Mouse (Mus musculus) hindbrain, embryonic 14.5 days (tissue): Measurements from ENCODE around the gene Nav1. TPM values are rescaled to one million over a fixed set of nuclear protein-coding genes. Genes with fewer than 3 reads are reported as not detected.

Experiments
- ATAC-seq: fragments of 200-750 bp; cut with Nextera tagmentation; 2 replicates; pipeline ENCODE4 v1.8.0; 2017; ENCODE audit warnings: moderate number of reproducible peaks, mild to moderate bottlenecking, moderate TSS enrichment, moderate library complexity; ENCODE audit not compliant: low FRiP score
- DNase-seq: peaks from one replicate; pipeline ENCODE4 v3.0.0-alpha.2; 2015; ENCODE audit warnings: low spot score
- H3K27ac ChIP-seq: fragments of 300-500 bp; sonication (generic); 2 replicates; pipeline ENCODE4 v1.5.1; 2014; ENCODE audit warnings: mild to moderate bottlenecking, moderate library complexity
- H3K27me3 ChIP-seq: fragments of 300-500 bp; sonication (generic); 2 replicates; pipeline ENCODE4 v1.6.1; 2014; ENCODE audit warnings: mild to moderate bottlenecking, low read length, mixed read lengths; ENCODE audit not compliant: control insufficient read depth, insufficient read depth
- H3K36me3 ChIP-seq: fragments of 300-500 bp; sonication (generic); replicated peaks from 2 replicates; pipeline ENCODE4 v1.6.1; 2014; ENCODE audit not compliant: control insufficient read depth, insufficient read depth
- H3K4me1 ChIP-seq: fragments of 300-500 bp; sonication (generic); replicated peaks from 2 replicates; pipeline ENCODE4 v1.6.1; 2014; ENCODE audit warnings: antibody characterized with exemption, low read length, mixed read lengths; ENCODE audit not compliant: control insufficient read depth, insufficient read depth
- H3K4me2 ChIP-seq: fragments of 300-500 bp; sonication (generic); replicated peaks from 2 replicates; pipeline ENCODE4 v1.6.1; 2014; ENCODE audit warnings: mild to moderate bottlenecking, moderate library complexity
- H3K4me3 ChIP-seq: fragments of 300-500 bp; sonication (generic); replicated peaks from 2 replicates; pipeline ENCODE4 v1.5.1; 2014; ENCODE audit warnings: mild to moderate bottlenecking, low read length
- H3K9ac ChIP-seq: fragments of 300-500 bp; sonication (generic); 2 replicates; pipeline ENCODE4 v1.6.1; 2014
- H3K9me3 ChIP-seq: fragments of 300-500 bp; sonication (generic); 2 replicates; pipeline ENCODE4 v1.6.1; 2016; ENCODE audit warnings: low read length; ENCODE audit not compliant: control insufficient read depth
- WGBS: fragments of 180-500 bp; shearing (Covaris S2); extraction: QIAGEN DNeasy Blood & Tissue Kit; methylation state at CpG from one replicate; pipeline ENCODE4 v1.1.7; 2014; 5-methylcytosine and 5-hydroxymethylcytosine counted together
- polyA plus RNA-seq: library from polyadenylated mRNA; unstranded; fragments of >200 nt; fragmentation: Nextera tagmentation; extraction: Ambion mirVana; gene quantifications from 2 replicates; pipeline ENCODE4 v1.2.1, GENCODE M21; 2014

The Nav1 gene
- polyA plus RNA-seq, 1 experiment from 2014 or later = 60.2 TPM

DNA sequence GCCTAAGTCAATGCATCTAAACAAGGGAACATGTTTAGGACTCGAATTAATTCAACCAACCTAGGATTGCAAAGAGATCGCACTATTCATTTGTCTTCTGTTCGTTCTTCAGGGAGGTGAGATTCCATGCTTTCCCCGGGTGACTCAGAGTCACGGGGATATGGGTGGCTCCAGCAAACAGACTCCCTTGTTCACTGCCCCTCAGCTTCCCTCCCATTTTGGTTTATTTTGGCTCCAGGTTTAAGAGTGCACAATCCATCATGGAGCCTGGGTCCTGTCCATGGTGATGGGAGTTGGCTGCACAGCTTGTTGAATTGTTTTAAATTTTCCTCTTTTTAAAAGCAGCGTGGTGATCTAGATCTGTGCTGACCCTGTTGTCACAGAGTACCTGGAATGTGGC is 123.1 kb downstream of the Nav1 start:
- H3K27ac ChIP-seq = no peak overlapping the region
- no peaks in the 10 kb centered on the region for H3K27me3 ChIP-seq
- H3K4me3 ChIP-seq = no peak overlapping the region
- DNase-seq (no peak), ATAC-seq (no peak)
- H3K4me1 ChIP-seq = no peaks in the 10 kb centered on the region
- H3K9me3 ChIP-seq = no peaks in the 10 kb centered on the region
- WGBS = 96% methylated on average over 6 of the region's 6 CpGs
- H3K36me3 ChIP-seq = no peaks in the 10 kb centered on the region; the same call in 1 of the 2 replicates
- no peak overlapping the region for H3K9ac ChIP-seq
- no peak overlapping the region for H3K4me2 ChIP-seq

DNA sequence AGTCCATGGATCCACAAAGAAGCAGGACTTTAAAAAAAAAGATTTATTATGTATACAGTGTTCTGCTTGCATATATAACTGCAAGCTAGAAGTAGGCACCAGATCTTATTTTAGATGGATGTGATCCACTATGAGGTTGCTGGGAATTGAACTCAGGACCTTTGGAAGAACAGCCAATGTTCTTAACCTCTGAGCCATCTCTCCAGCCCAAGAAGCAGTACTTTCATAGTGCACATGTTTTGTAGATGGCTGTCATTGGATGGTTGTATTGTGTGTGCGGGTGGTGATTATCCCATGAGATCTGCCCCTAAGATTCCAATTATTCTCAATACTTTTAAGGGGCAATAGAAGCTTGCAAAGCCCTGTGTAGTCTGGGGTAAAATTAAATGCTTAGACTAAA is 124.4 kb downstream of the Nav1 start:
- H3K36me3 ChIP-seq = no peaks in the 10 kb centered on the region; the same call in 1 of the 2 replicates
- H3K9ac ChIP-seq = no peak overlapping the region
- H3K4me2 ChIP-seq = no peak overlapping the region
- H3K27ac ChIP-seq = no peak overlapping the region
- no peaks in the 10 kb centered on the region for H3K4me1 ChIP-seq
- no peaks in the 10 kb centered on the region for H3K9me3 ChIP-seq
- H3K27me3 ChIP-seq = no peaks in the 10 kb centered on the region
- 97% methylated on average over 1 of the region's 1 CpGs for WGBS
- DNase-seq = no peak
- no peak overlapping the region for H3K4me3 ChIP-seq
- no peak for ATAC-seq

DNA sequence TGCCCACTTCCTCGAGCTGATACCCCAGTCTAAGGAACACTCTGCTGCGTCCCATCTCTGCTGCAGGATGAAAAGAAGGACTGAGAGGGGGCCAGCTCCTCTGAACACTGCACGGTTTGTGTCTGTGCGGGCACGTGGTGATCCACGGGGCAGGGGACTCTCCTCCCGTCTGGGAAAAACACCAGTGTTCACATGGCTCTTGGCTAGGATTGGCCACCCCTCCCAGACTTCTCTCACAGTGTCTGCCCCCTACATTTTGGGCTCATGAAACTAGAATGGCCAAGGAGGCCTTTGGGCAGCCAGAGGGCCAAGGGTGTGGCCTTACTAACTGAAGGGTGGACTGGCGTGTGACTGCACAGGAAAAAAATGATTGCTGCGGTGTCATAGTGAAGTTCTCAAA is 125.4 kb downstream of the Nav1 start:
- WGBS = 90% methylated on average over 9 of the region's 9 CpGs
- Histone ChIP-seq H3K4me3 (no peak overlapping the region), H3K4me1 (no peaks in the 10 kb centered on the region), H3K27me3 (no peaks in the 10 kb centered on the region), H3K27ac (no peak overlapping the region), H3K9me3 (no peaks in the 10 kb centered on the region), H3K9ac (no peak overlapping the region), H3K36me3 (no peaks in the 10 kb centered on the region; the same call in 1 of the 2 replicates), H3K4me2 (no peak overlapping the region)
- no peak for DNase-seq
- no peak for ATAC-seq

DNA sequence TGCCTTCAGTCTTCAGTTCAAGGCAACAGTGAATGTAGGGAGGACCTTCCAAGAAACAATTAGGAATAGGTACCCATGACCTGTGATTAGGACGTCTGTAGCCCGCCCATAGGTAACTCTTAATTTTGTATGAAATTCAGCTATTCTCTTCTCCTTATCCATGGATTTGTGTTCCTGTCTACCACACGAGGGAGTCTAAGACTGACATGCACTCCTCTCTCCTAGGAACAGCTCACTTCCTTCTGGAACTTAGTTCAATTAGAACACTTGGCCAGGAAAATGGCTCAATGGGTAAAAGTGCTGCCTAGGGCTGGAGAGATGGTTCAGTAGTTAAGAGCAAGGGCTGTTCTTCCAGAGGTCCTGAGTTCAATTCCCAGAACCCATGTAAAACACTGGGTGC is 126.3 kb downstream of the Nav1 start:
- Histone ChIP-seq H3K4me2 (no peak overlapping the region), H3K36me3 (no peaks in the 10 kb centered on the region; the same call in 1 of the 2 replicates), H3K9me3 (no peaks in the 10 kb centered on the region), H3K27me3 (no peaks in the 10 kb centered on the region), H3K4me1 (no peaks in the 10 kb centered on the region), H3K9ac (no peak overlapping the region), H3K27ac (no peak overlapping the region), H3K4me3 (no peak overlapping the region)
- ATAC-seq (no peak), DNase-seq (no peak)
- 87% methylated on average over 3 of the region's 3 CpGs for WGBS

DNA sequence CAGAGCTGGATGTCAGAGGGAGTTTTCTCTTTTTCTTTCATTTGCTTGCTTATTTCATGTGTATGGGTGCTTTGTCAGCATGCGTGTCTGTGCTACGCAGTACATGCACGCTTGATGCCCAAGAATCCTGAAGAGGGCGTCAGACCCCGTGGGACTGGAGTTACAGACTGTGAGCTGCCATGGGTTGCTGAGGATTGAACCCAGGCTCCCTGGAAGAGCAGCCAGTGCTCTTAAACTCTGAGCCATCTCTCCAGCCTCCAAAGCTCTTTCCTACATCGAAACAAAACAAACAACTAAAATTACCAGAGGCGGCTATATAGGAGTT is 131.6 kb downstream of the Nav1 start:
- DNase-seq (no peak), ATAC-seq (no peak)
- H3K9me3 ChIP-seq = no peaks in the 10 kb centered on the region
- H3K4me1 ChIP-seq = peaks cover 7% of the 10 kb centered on the region
- H3K27ac ChIP-seq = peak overlapping the region; percentile 49; the same call in 1 of the 2 replicates
- no peaks in the 10 kb centered on the region for H3K27me3 ChIP-seq
- H3K36me3 ChIP-seq = peaks cover 31% of the 10 kb centered on the region
- WGBS = 84% methylated on average over 7 of the region's 7 CpGs
- H3K4me2 ChIP-seq = no peak overlapping the region
- no peak overlapping the region for H3K9ac ChIP-seq
- no peak overlapping the region for H3K4me3 ChIP-seq

DNA sequence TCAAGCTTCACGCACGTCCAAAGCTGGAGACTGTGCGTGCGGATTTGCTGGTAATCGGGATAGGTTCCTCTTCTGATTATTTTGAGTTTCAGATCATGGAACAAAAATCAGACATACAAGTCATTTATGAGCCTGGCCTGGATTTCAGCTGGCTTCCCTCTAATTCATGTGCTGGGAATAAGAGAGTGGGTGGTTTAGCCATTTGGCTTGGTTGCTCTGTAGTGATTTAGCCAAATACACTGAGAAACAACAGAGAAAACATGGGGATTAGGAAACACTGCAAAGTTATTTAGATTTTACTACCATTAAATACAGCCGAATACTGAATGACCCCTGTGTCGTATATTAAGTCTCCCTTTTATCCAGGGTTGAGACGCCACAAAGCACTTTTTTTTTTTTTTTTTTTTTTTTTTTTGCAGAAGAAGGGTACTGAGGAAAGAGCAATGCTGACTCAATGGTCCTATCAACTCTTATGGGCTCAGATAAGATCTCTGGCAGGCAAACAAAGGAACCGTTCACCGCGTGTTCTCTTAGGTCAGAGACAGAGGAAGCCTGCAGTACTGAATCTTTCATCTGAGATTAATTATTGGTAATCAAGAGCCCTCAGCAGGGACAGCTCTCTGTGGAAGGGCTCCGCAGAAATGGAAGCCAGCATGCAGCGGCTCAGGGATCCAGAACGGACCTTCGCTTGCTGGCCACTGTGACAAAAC is 132.1 kb downstream of the Nav1 start:
- H3K4me2 ChIP-seq = no peak overlapping the region
- DNase-seq (no peak), ATAC-seq (no peak)
- no peaks in the 10 kb centered on the region for H3K27me3 ChIP-seq
- H3K27ac ChIP-seq = peak overlapping the region; percentile 49; the same call in 1 of the 2 replicates
- H3K36me3 ChIP-seq = peaks cover 36% of the 10 kb centered on the region
- no peaks in the 10 kb centered on the region for H3K9me3 ChIP-seq
- no peak overlapping the region for H3K9ac ChIP-seq
- H3K4me3 ChIP-seq = no peak overlapping the region
- peaks cover 7% of the 10 kb centered on the region for H3K4me1 ChIP-seq
- 60% methylated on average over 15 of the region's 15 CpGs for WGBS

DNA sequence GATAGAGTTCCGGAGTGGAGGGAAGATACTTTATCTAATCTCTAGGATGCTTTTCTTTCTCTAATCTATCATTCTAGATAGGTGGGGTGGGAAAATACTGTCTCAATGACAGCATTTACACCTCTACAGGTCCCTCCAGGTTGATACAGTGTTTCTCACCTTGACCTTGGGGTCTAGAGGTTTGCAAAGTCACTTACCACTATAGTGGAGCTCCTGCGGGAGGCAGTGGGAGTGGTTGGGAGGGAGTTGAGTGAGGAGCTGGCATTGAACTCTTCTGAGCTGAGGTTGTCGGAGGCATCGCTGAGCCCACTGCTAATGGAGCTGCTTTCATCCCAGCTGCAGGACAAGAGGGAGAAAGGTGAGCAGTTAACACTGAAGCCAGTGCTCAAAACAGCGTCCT is 134.6 kb downstream of the Nav1 start:
- H3K4me2 ChIP-seq = no peak overlapping the region
- DNase-seq = no peak
- no peak overlapping the region for H3K9ac ChIP-seq
- no peak overlapping the region for H3K27ac ChIP-seq
- H3K27me3 ChIP-seq = no peaks in the 10 kb centered on the region
- 82% methylated on average over 5 of the region's 5 CpGs for WGBS
- H3K36me3 ChIP-seq = peaks cover 61% of the 10 kb centered on the region
- H3K4me1 ChIP-seq = peaks cover 7% of the 10 kb centered on the region
- H3K4me3 ChIP-seq = no peak overlapping the region
- ATAC-seq = no peak
- no peaks in the 10 kb centered on the region for H3K9me3 ChIP-seq

DNA sequence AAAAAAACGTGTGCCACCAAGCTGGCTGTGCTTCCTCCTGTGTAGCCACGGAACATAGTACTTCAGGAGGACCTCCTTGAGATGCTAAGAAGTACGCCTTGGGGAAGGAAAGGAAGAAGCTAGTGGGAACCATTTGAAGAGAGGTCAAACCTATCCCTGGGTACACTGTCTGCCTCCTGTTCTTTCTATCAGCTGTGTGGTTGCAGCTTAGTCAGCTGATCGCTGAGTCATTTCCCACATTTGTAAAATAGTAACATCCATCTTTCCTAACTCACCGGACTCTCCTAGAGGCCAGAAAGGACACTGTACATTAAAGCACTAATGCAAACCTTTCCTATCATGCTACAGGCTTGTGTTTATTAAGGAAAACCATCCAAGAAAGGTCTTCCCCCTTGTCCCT is 135.4 kb downstream of the Nav1 start:
- no peaks in the 10 kb centered on the region for H3K27me3 ChIP-seq
- no peak for ATAC-seq
- 92% methylated on average over 5 of the region's 5 CpGs for WGBS
- H3K4me1 ChIP-seq = peaks cover 7% of the 10 kb centered on the region
- no peak overlapping the region for H3K27ac ChIP-seq
- H3K36me3 ChIP-seq = peaks cover 68% of the 10 kb centered on the region
- H3K4me2 ChIP-seq = no peak overlapping the region
- no peak overlapping the region for H3K9ac ChIP-seq
- no peaks in the 10 kb centered on the region for H3K9me3 ChIP-seq
- H3K4me3 ChIP-seq = no peak overlapping the region
- no peak for DNase-seq

DNA sequence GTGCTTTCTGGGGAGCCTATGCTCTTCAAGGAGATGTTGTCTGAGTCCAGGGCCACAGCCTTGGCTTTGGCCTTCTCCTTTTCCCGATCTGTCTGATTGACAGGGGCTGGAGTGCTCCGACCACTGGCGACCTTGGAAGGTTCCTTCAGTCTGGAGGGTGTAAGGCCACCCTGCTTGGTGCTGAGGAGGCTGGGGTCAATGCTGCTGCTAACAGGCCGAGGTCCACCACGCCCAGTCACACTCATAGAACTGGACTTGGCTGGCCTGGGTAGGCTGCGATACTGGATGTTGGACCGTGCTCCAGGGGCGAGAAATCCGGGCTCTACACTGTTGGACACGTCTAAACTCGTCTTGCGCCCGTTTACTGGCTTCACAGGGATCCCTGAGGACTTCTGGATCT is 136.5 kb downstream of the Nav1 start:
- Histone ChIP-seq H3K36me3 (peaks cover 79% of the 10 kb centered on the region), H3K27me3 (no peaks in the 10 kb centered on the region), H3K4me3 (no peak overlapping the region), H3K4me1 (peaks cover 7% of the 10 kb centered on the region), H3K9me3 (no peaks in the 10 kb centered on the region), H3K9ac (no peak overlapping the region), H3K4me2 (no peak overlapping the region), H3K27ac (no peak overlapping the region)
- ATAC-seq (no peak), DNase-seq (no peak)
- 95% methylated on average over 13 of the region's 13 CpGs for WGBS

DNA sequence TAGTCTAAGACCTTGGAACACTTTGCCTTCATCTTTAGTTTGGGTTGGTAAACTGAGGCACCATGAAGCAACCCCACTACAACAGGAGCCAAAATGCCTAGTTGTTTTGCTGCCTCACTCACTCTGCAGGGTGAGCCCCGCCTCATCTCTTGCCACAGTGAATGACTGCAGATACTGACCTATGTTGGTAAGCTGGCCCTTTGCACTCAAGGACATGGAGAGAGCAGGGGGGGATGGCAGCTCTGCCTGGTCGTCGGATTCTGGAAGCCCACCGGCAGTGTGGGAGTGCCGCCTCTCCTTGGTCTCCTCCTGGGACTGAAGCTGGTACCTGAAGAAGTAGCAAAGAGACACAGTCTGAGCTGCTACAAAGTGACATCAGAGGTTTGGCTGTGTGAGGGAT is 139.6 kb downstream of the Nav1 start:
- no peak overlapping the region for H3K4me2 ChIP-seq
- no peak overlapping the region for H3K9ac ChIP-seq
- no peaks in the 10 kb centered on the region for H3K27me3 ChIP-seq
- DNase-seq = no peak
- 92% methylated on average over 5 of the region's 5 CpGs for WGBS
- H3K9me3 ChIP-seq = no peaks in the 10 kb centered on the region
- H3K36me3 ChIP-seq = peaks cover 100% of the 10 kb centered on the region
- H3K4me3 ChIP-seq = no peak overlapping the region
- no peak overlapping the region for H3K27ac ChIP-seq
- no peak for ATAC-seq
- no peaks in the 10 kb centered on the region for H3K4me1 ChIP-seq
